Mouse (Mus musculus): ENCODE results near the gene Ccsap.

Gene Ccsap

GRCm38 (mm10) chr8:123836354-123836753, 23.7 kb downstream of the Ccsap start:
- WGBS: 52% methylated on average over 6 of the region's 6 CpGs

GRCm38 (mm10) chr8:123835451-123835850, 24.6 kb downstream of the Ccsap start:
- WGBS: 47% methylated on average over 9 of the region's 9 CpGs

DNA sequence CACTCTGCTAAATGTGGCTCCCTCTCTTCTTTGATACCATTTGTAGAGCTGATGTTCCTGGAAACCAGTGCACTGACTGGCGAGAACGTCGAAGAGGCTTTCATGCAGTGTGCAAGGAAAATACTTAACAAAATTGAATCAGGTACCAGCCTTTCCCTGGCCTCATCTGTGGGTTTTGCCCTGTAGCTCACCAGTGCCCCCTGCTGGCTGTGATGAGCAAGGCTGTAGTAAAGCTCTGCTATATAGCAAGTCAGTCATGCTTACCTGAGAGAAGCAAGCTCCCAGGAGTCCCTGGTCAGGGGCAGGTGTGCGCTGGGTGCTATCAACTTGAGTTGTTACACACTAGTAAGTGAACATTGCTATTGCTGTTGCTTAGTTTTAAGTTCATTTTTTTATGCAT, 27.3 kb downstream of the Ccsap start:
- 83% methylated on average over 4 of the region's 4 CpGs for WGBS

DNA sequence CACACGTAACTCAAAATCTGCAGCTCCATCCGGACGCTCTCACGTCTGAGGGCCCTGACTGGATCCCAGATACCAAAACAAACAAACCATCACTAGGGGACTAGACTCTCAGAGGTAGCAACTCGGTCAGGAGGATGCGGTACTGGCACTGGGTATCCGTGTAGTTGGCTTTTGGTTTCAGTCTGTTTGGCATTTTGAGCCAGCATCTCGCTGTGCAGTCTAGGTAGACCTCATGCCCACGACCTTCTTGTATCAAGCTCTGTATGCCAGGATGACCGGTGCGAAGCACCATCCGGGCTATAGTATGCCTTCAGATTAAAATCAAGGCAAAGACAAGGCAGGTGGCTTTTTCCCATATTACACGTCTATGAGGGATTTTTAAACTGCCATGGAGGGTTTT, 32.5 kb downstream of the Ccsap start:
- 87% methylated on average over 13 of the region's 13 CpGs for WGBS

GRCm38 (mm10) chr8:123826758-123827157, 33.3 kb downstream of the Ccsap start:
- WGBS: 68% methylated on average over 7 of the region's 7 CpGs

- WGBS: 43% methylated on average over 9 of the region's 9 CpGs
Observed at GRCm38 (mm10) chr8:123826001-123826400, 34.0 kb downstream of the Ccsap start.

GRCm38 (mm10) chr8:123823532-123824123, 36.4 kb downstream of the Ccsap start:
- WGBS: 61% methylated on average over 18 of the region's 18 CpGs

GRCm38 (mm10) chr8:123823111-123823510, 36.9 kb downstream of the Ccsap start:
- WGBS: 94% methylated on average over 10 of the region's 10 CpGs

- 57% methylated on average over 6 of the region's 6 CpGs for WGBS
Observed at GRCm38 (mm10) chr8:123820780-123821179, 39.2 kb downstream of the Ccsap start.

DNA sequence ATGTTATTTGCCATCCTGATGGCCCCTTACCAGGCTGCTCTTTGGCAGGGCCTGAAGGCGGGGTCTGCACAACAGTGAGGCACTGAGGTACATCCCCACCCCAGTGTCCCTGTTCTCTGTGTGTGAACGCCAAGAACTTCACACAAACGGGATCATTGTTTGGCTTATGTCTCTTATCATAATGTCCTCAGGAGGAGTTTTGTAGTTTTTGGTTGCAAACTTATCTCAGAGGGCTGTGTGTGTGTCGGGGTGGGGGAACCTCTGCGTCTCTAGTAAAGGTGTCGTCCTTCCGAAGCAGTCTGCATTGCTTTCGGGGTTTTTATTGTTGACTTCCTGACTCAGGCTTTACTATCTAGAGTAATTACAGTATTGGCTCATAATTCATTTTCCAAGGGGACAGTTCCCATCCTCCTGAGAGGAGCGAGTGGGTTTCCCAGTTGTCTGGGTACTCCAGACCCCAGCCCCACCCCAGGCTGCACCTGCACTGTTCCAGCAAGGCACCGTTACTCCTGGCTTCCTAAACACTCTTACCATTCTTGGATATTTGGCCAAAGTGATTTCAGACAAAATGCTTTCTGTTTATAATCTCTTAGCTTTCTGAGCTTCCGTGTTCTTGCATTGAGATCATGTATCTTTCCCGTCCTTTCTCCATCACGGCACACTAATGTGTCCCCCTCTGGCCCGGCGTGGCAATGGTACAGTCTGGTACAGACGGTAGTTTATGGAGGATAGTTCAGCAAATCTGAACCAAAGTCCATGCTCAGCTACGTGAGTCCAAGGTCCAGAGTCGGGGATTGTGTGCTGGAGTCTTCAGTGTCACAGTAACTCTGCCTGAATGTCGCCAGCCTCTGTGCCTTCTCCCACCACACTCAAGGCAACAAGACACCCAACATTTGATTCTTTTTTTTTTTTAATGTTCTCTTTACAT, 40.1 kb downstream of the Ccsap start:
- WGBS: 72% methylated on average over 19 of the region's 19 CpGs

DNA sequence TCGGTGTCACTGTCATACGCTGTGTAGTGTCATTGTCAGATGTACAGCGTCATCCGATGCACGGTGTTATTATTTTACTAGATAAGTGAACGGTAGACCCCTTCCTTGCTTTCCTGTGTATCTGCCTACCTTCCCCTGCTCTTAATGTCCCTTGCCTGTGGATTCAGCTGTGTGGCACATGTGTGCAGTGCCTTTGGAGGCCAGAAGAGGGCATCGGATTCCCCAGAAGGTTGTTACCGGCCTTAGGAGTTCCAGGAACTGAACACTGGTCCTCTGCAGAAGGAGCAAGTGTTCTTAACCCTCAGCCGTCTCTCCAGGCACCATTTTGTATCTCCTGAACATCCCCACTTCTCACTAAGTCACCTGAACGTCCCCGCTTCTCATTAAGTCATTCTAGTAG, 42.3 kb downstream of the Ccsap start:
- WGBS: 85% methylated on average over 11 of the region's 11 CpGs

DNA sequence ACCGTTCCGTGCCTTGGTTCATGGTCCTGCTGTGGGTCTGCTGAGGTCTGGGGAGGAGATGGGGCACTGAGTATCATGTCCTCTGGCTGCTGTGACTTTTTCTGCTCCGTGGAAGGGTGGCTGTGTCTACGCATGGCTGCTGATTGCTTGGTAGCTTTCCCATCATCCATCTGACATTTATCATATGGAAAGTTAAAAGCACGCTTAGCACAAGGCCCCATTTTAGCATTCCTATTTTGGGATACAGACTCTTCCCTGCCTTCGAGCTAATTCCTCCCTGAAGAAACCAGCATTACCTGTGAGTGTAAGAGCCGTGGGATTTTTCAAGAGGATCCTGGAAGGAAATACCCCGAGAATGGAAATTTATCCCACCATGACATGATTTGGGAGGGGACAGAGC, 43.1 kb downstream of the Ccsap start:
- WGBS: 50% methylated on average over 8 of the region's 8 CpGs

- WGBS: 87% methylated on average over 11 of the region's 11 CpGs
Observed at GRCm38 (mm10) chr8:123815325-123815724, 44.7 kb downstream of the Ccsap start.

GRCm38 (mm10) chr8:123813892-123814266, 46.1 kb downstream of the Ccsap start:
- 81% methylated on average over 4 of the region's 4 CpGs for WGBS

- WGBS: 49% methylated on average over 16 of the region's 16 CpGs
Observed at GRCm38 (mm10) chr8:123813173-123813891, 46.7 kb downstream of the Ccsap start.

DNA sequence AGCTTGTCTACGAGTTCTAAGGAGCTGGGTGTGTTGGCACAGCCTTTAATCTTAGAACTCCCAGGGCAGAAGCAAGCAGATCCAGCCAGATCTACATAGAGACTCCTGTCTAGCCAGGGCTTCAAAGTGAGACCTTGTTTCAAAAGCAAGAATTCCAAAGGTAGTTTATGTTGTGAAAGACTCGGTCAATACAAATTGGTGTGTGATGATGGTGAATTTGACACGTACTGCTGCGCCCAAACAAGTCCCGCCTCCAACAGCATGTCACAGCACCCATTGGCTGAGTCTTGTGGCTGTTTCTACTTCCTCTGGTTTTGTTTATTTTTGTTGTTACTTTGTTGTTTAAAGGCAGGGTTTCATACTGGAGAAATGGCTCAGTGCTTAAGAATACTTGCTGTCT, 47.8 kb downstream of the Ccsap start:
- WGBS: 75% methylated on average over 5 of the region's 5 CpGs

DNA sequence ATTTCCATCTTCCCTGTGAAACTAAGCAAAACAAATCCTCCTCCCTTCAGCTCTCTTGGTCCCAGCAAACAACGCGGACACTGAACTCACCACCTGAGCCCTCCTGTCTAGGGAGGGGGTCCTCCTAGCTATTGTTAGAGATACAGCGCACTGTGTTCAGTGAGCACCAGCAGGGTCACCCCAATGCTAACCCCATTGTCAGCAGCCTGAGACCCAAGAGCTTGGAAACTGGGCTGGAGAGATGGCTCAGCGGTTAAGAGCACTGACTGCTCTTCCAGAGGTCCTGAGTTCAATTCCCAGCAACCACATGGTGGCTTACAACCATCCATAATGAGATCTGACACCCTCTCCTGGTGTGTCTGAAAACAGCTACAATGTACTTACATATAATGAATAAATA, 50.7 kb downstream of the Ccsap start:
- 84% methylated on average over 4 of the region's 4 CpGs for WGBS

GRCm38 (mm10) chr8:123808671-123809070, 51.3 kb downstream of the Ccsap start:
- 76% methylated on average over 7 of the region's 7 CpGs for WGBS

DNA sequence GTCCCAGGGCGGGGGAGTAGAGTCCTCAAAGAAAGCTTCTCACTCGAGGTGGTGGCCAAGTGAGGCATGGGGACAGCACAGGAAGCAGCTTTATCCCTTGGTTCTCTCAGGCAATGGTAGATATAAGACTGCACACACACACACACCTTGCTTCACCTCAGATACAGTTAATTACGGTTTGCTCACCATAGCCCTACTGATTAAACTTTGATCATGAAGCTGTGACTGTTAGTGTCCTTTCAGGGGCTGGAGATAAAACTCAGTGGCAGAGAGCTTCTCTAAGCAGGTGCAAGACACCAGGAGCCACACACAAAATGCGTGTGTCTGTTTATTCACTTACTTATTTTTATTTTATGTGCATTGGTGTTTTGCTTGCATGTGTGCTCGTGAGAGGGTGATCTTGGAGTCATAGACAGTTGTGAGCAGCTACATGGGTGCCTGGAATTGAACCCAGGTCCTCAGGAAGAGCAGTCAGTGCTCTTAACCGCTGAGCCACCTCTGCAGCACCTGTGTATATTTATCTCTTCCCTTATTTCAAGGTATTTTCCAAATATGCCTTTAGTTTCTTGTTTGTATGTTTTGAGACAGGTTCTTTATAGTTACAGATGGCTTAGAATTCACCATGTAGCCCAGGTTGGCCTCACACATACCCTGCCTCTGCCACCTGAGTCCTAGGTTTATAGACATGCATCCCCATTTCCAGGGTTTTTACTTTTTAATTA, 52.0 kb downstream of the Ccsap start:
- WGBS: 60% methylated on average over 6 of the region's 6 CpGs

- 3% methylated on average over 14 of the region's 14 CpGs for WGBS
Observed at GRCm38 (mm10) chr8:123807024-123807431, 53.0 kb downstream of the Ccsap start.

DNA sequence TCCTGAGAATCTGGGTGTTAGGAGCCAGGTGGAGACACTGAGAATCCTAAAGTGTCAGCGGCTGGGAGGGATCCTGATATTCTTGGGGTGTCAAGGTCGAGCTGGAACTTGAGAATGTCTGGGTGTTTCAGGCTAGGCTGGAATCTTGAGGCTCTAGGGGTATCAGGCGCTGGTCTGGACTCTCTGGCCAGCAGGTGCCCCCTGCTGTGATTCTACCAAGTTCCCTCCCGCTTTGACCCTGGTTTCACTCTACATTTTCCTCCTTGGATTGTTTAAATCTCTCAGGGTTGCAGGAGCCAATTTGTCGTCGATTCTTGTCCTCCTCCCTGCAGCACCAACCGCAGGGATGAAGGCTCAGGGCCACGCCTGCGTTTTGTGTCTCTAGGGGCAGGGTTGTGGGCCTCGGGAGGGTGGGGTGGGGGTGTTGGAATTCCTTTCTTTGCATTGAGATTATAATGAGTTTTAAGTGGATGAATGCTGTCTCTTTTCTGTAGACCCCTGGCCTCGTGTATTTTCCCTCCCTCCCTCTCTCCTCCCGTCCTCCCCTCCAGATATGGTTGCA, 53.6 kb downstream of the Ccsap start:
- WGBS: 2% methylated on average over 12 of the region's 12 CpGs

Data from cerebral cortex, adult 2 months (tissue).